Mouse (Mus musculus): ENCODE data around the gene Bri3.

- no peak for TF ChIP-seq CTCF (IDR thresholded peaks at IDR 0.05; ENCODE audit: borderline replicate concordance, control insufficient read depth, extremely low read depth, insufficient read depth, low read length, poor library complexity)
- TF ChIP-seq POLR2A (IDR thresholded peaks at IDR 0.05; ENCODE audit: control insufficient read depth, extremely low read depth, insufficient read depth, low read length, poor library complexity), result no peak
These were observed 20.1 kb upstream of the Bri3 start for GRCm38 (mm10) chr5:144223899-144224816.

Measured in thymus, adult 2 months (tissue).